Mouse (Mus musculus) adrenal gland (tissue): Measurements from ENCODE around the gene Kir3dl1.
"Not testable (repeated sequence)": the region's sequence is repeated elsewhere in the genome, so short reads cannot be mapped to it uniquely, and the experiment has no call there.

Experiments
- intact Hi-C: fragments of 180-260 bp; cut with DNase I; formaldehyde crosslinking; loops from one replicate; pipeline ENCODE4 v1.15.1; 2025
- long read RNA-seq, 2 experiments: library from polyadenylated mRNA; unstranded; transcript quantifications; one replicate each; pipeline ENCODE4 v2.0.0; 2020; ENCODE audit warnings: borderline replicate concordance in 1 of 2; ENCODE audit not compliant: insufficient replicate concordance in 1 of 2

The Kir3dl1 gene
- long read RNA-seq, experiment 1, result 0 reads
- long read RNA-seq, experiment 2, result 0 reads

DNA sequence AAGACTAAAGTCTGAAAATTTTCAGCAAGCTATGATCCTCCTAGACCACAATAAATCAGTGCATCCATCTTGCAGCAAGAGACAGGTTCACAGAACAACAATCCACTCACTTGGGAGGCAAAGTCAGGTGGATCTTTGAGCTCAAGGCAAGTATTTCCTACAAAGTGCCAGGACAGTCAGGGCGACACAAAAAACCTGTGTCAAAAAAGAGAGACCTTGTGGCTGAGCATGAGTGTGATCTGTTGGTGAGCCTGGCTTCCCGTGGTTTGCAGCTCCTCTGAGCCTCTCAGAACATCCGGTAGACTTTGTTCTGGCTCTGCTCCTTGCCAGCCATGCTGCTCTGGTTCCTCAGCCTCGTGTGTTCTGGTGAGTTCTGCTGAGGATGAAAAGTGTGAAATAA is at the start of gene Kir3dl1:
Gene Kir3dl1 (plus strand): TSS at position 301 of the 400 bp plus-strand sequence.
- intact Hi-C loops, result not testable (repeated sequence)

DNA sequence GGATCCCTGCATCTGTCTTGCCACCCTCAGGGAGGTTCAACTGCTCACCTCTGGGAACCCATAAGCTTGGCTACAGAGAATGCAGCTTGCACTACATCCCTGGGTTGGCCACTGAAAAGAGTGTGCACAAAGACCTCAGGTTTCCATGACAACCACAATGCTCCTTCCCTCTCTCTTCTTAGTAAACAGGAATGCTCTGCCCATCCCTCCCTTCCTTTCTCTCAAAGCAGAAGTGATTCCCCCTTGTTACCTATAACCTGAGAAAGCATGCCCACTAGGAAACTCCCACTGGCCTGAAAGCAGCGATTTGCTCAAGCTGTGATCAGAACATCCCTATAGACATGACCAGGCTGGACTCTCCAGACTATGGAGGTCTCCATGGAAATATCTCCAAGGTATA is 26.2 kb downstream of the Kir3dl1 start, which contains the start of gene Kir3dl2:
Gene Kir3dl2 (minus strand): TSS at position 101 of the 400 bp plus-strand sequence.
- intact Hi-C loops, result not testable (repeated sequence)

DNA sequence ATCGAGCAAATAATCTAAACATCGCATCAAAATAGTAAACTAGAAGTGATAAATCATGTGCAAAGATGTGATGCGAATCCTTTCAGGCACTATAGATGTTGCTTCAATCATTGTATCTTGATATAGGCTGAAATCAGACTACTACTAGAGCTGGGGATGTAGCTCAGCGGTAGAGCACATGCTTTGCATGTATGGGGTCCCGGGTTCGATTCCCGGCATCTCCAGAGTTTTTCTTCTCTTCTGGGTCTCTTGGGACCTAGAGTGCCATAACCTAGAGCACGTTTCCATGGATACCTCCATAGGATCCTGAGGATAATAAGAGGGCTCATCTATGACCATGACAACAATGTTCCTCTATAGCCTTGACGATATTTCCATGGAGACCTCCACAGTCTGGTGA is 51.3 kb downstream of the Kir3dl1 start:
- intact Hi-C loops, result not testable (repeated sequence)
